10 mouse cellular contexts compared by ENCODE assay signal in genomic region chr19:45780350-45780915, GRCm38 (mm10). TPM values are rescaled to one million over a fixed set of nuclear protein-coding genes. Genes with fewer than 3 reads are reported as not detected.
A peak's percentile ranks its signal among the peaks of the same experiment; 100 is the strongest.
DNase-seq lines count a peak whose midpoint lies in the region; ATAC-seq and TF ChIP-seq lines count a peak whose summit lies in the region.
"Had no signal": no experiment of that assay in that cellular context is flagged by ENCODE, and none has a peak within 500 bp of the region (broad histone marks: within the 10 kb centered on the region; RNA-seq: fewer than 3 reads in every experiment).

No protein-coding gene starts in this region.

- peak overlapping the region; percentile 71 for H3K4me2 ChIP-seq in hindbrain, embryonic 16.5 days (ENCODE audit: low read length)
- peak overlapping the region; percentile 60 for H3K4me2 ChIP-seq in midbrain, postnatal 0 days (ENCODE audit: low read depth, low read length, poor library complexity, severe bottlenecking)

- WGBS in embryonic facial prominence, embryonic 10.5 days: 92% methylated on average over 13 of the region's 13 CpGs
- WGBS in hindbrain, embryonic 16.5 days: 88% methylated on average over 13 of the region's 13 CpGs
- 82% methylated on average over 13 of the region's 13 CpGs for WGBS in midbrain, postnatal 0 days

- peaks cover 31% of the 10 kb centered on the region for H3K4me1 ChIP-seq in embryonic facial prominence, embryonic 10.5 days
- peaks cover 26% of the 10 kb centered on the region for H3K4me1 ChIP-seq in hindbrain, embryonic 16.5 days (ENCODE audit: control insufficient read depth, insufficient read depth, low read depth, low read length)
- H3K4me1 ChIP-seq in midbrain, postnatal 0 days (ENCODE audit: insufficient read depth, low read length): peaks cover 12% of the 10 kb centered on the region; the same call in 1 of the 2 replicates

- no peak for TF ChIP-seq CTCF in layer of hippocampus, adult 2 months (conservative IDR thresholded peaks at IDR 0.05)
- TF ChIP-seq CTCF in midbrain, postnatal 0 days (IDR thresholded peaks at IDR 0.05): no peak

- H3K9ac ChIP-seq in hindbrain, embryonic 16.5 days (ENCODE audit: low read depth, low read length): no peak overlapping the region
- no peak overlapping the region for H3K9ac ChIP-seq in midbrain, postnatal 0 days (replicated peaks; ENCODE audit: low read length, poor library complexity, severe bottlenecking)

- no peak overlapping the region for H3K27ac ChIP-seq in layer of hippocampus, adult 2 months
- no peak overlapping the region for H3K27ac ChIP-seq in embryonic facial prominence, embryonic 10.5 days (replicated peaks)
- H3K27ac ChIP-seq in hindbrain, embryonic 16.5 days (ENCODE audit: low read depth, low read length): no peak overlapping the region
- no peak overlapping the region for H3K27ac ChIP-seq in midbrain, postnatal 0 days (ENCODE audit: low read depth, low read length)

- H3K9me3 ChIP-seq in embryonic facial prominence, embryonic 10.5 days: no peaks in the 10 kb centered on the region
- H3K9me3 ChIP-seq in hindbrain, embryonic 16.5 days (ENCODE audit: control insufficient read depth, low read length): no peaks in the 10 kb centered on the region
- no peaks in the 10 kb centered on the region for H3K9me3 ChIP-seq in midbrain, postnatal 0 days (ENCODE audit: low read length)

- ATAC-seq in hindbrain, embryonic 16.5 days: no peak
- ATAC-seq in midbrain, postnatal 0 days (ENCODE audit: low FRiP score): no peak

- H3K4me3 ChIP-seq in layer of hippocampus, adult 2 months: peak overlapping the region; percentile 98
- peak overlapping the region; percentile 99; the same call in 1 of the 2 replicates for H3K4me3 ChIP-seq in embryonic facial prominence, embryonic 10.5 days
- H3K4me3 ChIP-seq in hindbrain, embryonic 16.5 days (ENCODE audit: low read length): no peak overlapping the region
- H3K4me3 ChIP-seq in midbrain, postnatal 0 days (ENCODE audit: low read depth, low read length): peak overlapping the region; percentile 81; the same call in 1 of the 2 replicates

- DNase-seq in layer of hippocampus, adult 2 months (ENCODE audit: low spot score in 2 of 2): no peak
- no peak for DNase-seq in layer of hippocampus, adult 8-10 months (ENCODE audit: low spot score in 2 of 2)
- DNase-seq in embryonic facial prominence, embryonic 10.5 days (ENCODE audit: low spot score): no peak
- no peak for DNase-seq in midbrain, postnatal 0 days (ENCODE audit: low spot score)
- no peak for DNase-seq in cerebellum, postnatal 10 days
- no peak for DNase-seq in layer of hippocampus, postnatal 10 days (ENCODE audit: low spot score in 2 of 2)
- no peak for DNase-seq in lung, postnatal 14 days
- DNase-seq: retina, postnatal 1 day had no signal

- peaks cover 60% of the 10 kb centered on the region for H3K36me3 ChIP-seq in embryonic facial prominence, embryonic 10.5 days (replicated peaks)
- H3K36me3 ChIP-seq in hindbrain, embryonic 16.5 days (ENCODE audit: control insufficient read depth, insufficient read depth, low read length): peaks cover 12% of the 10 kb centered on the region; the same call in 1 of the 2 replicates
- peaks cover 20% of the 10 kb centered on the region; the same call in 1 of the 2 replicates for H3K36me3 ChIP-seq in midbrain, postnatal 0 days (ENCODE audit: insufficient read depth, low read length)

- no peaks in the 10 kb centered on the region for H3K27me3 ChIP-seq in embryonic facial prominence, embryonic 10.5 days (replicated peaks; ENCODE audit: low read depth, poor library complexity, severe bottlenecking)
- H3K27me3 ChIP-seq in hindbrain, embryonic 16.5 days (replicated peaks; ENCODE audit: control insufficient read depth, insufficient read depth, low read length): no peaks in the 10 kb centered on the region
- no peaks in the 10 kb centered on the region for H3K27me3 ChIP-seq in midbrain, postnatal 0 days (ENCODE audit: insufficient read depth, low read length)

RNA-seq across cellular contexts. Expression of gene Mgea5, which starts 3.2 kb away (rescaled TPM):
- 100 to 1,000 TPM; 166 to 170 TPM for total RNA-seq in layer of hippocampus, adult 2 months (2021)
- total RNA-seq in layer of hippocampus, adult 8-10 months (2022): 100 to 1,000 TPM; 137 to 170 (median 155) TPM
- 61.3 and 62.3 TPM in 2 replicates for polyA plus RNA-seq in embryonic facial prominence, embryonic 10.5 days (2016; fragmentation: Nextera tagmentation; extraction: Ambion mirVana)
- 63.7 and 68.3 TPM in 2 replicates for polyA plus RNA-seq in hindbrain, embryonic 16.5 days (2015; fragmentation: Nextera tagmentation; extraction: Ambion mirVana)
- total RNA-seq in midbrain, postnatal 0 days (2014; rRNA removed): 145 and 210 TPM in 2 replicates
- 55.9 and 78.2 TPM in 2 replicates for polyA plus RNA-seq in midbrain, postnatal 0 days (2015; fragmentation: Nextera tagmentation; extraction: Ambion mirVana)
- 100 to 1,000 TPM; 134 to 157 TPM for total RNA-seq in layer of hippocampus, postnatal 10 days (2021)

RNA-seq across cellular contexts. Expression of gene Npm3, which starts 31.0 kb away (rescaled TPM):
- total RNA-seq in layer of hippocampus, adult 2 months (2021): 1 to 10 TPM; 7.3 to 9.7 TPM
- 10 to 100 TPM in 2 of 4 experiments, 1 to 10 TPM in 2; 7.6 to 12.9 (median 9.1) TPM for total RNA-seq in layer of hippocampus, adult 8-10 months (2022)
- 12.0 and 12.4 TPM in 2 replicates for polyA plus RNA-seq in embryonic facial prominence, embryonic 10.5 days (2016; fragmentation: Nextera tagmentation; extraction: Ambion mirVana)
- polyA plus RNA-seq in hindbrain, embryonic 16.5 days (2015; fragmentation: Nextera tagmentation; extraction: Ambion mirVana): 5.7 and 6.5 TPM in 2 replicates
- 26.1 and 40.2 TPM in 2 replicates for total RNA-seq in midbrain, postnatal 0 days (2014; rRNA removed)
- polyA plus RNA-seq in midbrain, postnatal 0 days (2015; fragmentation: Nextera tagmentation; extraction: Ambion mirVana): 5.6 and 6.5 TPM in 2 replicates
- 10 to 100 TPM; 16.7 to 18.1 TPM for total RNA-seq in layer of hippocampus, postnatal 10 days (2021)

RNA-seq across cellular contexts. Expression of gene Kcnip2, which starts 35.4 kb away (rescaled TPM):
- 100 to 1,000 TPM; 212 to 222 TPM for total RNA-seq in layer of hippocampus, adult 2 months (2021)
- 100 to 1,000 TPM; 163 to 211 (median 185) TPM for total RNA-seq in layer of hippocampus, adult 8-10 months (2022)
- 0.44 and 0.67 TPM in 2 replicates for polyA plus RNA-seq in embryonic facial prominence, embryonic 10.5 days (2016; fragmentation: Nextera tagmentation; extraction: Ambion mirVana)
- 17.0 and 19.2 TPM in 2 replicates for polyA plus RNA-seq in hindbrain, embryonic 16.5 days (2015; fragmentation: Nextera tagmentation; extraction: Ambion mirVana)
- total RNA-seq in midbrain, postnatal 0 days (2014; rRNA removed): 13.7 and 21.2 TPM in 2 replicates
- polyA plus RNA-seq in midbrain, postnatal 0 days (2015; fragmentation: Nextera tagmentation; extraction: Ambion mirVana): 12.0 and 14.2 TPM in 2 replicates
- total RNA-seq in layer of hippocampus, postnatal 10 days (2021): 100 to 1,000 TPM; 133 to 134 TPM

RNA-seq across cellular contexts. Expression of gene Fgf8, which starts 37.7 kb away (rescaled TPM):
- not detected for total RNA-seq in layer of hippocampus, adult 2 months (2021)
- not detected for total RNA-seq in layer of hippocampus, adult 8-10 months (2022)
- 36.9 and 43.2 TPM in 2 replicates for polyA plus RNA-seq in embryonic facial prominence, embryonic 10.5 days (2016; fragmentation: Nextera tagmentation; extraction: Ambion mirVana)
- polyA plus RNA-seq in hindbrain, embryonic 16.5 days (2015; fragmentation: Nextera tagmentation; extraction: Ambion mirVana): 0.52 and 0.69 TPM in 2 replicates
- total RNA-seq in midbrain, postnatal 0 days (2014; rRNA removed): 1.3 TPM in 1 of 2 replicates, not detected in the other
- polyA plus RNA-seq in midbrain, postnatal 0 days (2015; fragmentation: Nextera tagmentation; extraction: Ambion mirVana): not detected in 2 replicates
- total RNA-seq in layer of hippocampus, postnatal 10 days (2021): not detected
- total RNA-seq: left cerebral cortex, postnatal 10 days had no signal
